Comparison of ENCODE assay signal across 23 mouse cellular contexts in the genomic region with DNA sequence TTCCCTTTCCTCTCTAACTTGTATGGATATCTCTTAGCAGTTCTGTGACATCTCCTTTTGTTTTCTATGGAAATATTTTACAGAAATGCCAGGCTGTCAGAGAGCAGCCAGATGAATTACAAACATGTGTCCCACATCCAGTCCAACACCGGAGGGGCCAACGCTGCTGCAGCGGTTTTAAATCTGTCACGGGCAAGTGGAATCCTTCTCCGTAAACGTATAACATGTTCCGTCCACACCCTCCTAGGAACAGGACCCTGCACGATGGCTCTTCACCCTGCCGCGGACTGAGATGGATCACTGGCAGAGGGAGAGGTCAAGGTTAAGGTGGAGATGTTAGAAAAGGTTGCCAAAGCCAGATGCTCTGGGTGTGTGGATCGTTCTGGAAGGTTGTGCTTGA.
DNase-seq lines count a peak whose midpoint lies in the region; ATAC-seq lines count a peak whose summit lies in the region.
"Had no signal": no experiment of that assay in that cellular context is flagged by ENCODE, and none has a peak within 500 bp of the region (broad histone marks: within the 10 kb centered on the region; RNA-seq: fewer than 3 reads in every experiment).

No protein-coding gene starts in this region.

- H3K27me3 ChIP-seq in neural tube, embryonic 15.5 days (replicated peaks), result no peaks in the 10 kb centered on the region
- no peaks in the 10 kb centered on the region for H3K27me3 ChIP-seq in limb, embryonic 10.5 days (ENCODE audit: low read depth, poor library complexity, severe bottlenecking)
- H3K27me3 ChIP-seq: forebrain, embryonic 15.5 days; midbrain, embryonic 13.5 days; neural tube, embryonic 13.5 days had no signal

- H3K4me2 ChIP-seq in neural tube, embryonic 15.5 days, result no peak overlapping the region
- H3K4me2 ChIP-seq: forebrain, embryonic 15.5 days; heart, embryonic 11.5 days; midbrain, embryonic 13.5 days; neural tube, embryonic 13.5 days had no signal

- no peak overlapping the region for H3K27ac ChIP-seq in neural tube, embryonic 15.5 days (replicated peaks)
- no peak overlapping the region for H3K27ac ChIP-seq in limb, embryonic 10.5 days
- H3K27ac ChIP-seq: forebrain, embryonic 15.5 days; hindbrain, embryonic 10.5 days; kidney, postnatal 0 days; layer of hippocampus, adult 2 months; midbrain, embryonic 13.5 days; neural tube, embryonic 13.5 days had no signal

- DNase-seq in embryo, embryonic 10.5 days (ENCODE audit: low spot score), result peak; percentile 36
- no peak for DNase-seq in embryo, embryonic 11 days
- DNase-seq in neural tube, embryonic 10.5 days (ENCODE audit: extremely low spot score, low spot score), result peak; percentile 41
- DNase-seq in limb, embryonic 10.5 days (ENCODE audit: low spot score), result peak; percentile 37
- peak; percentile 9 for DNase-seq in yolk sac, embryonic 10.5 days (ENCODE audit: low spot score)
- DNase-seq in ovary, postnatal 10 days (ENCODE audit: low spot score), result no peak
- DNase-seq: adrenal gland, postnatal 10 days; cerebellum, adult 18-20 months; cerebellum, postnatal 14 days; gastrocnemius, postnatal 10 days; layer of hippocampus, postnatal 36 days; lung, postnatal 10 days had no signal

- H3K4me3 ChIP-seq in neural tube, embryonic 15.5 days (replicated peaks), result no peak overlapping the region
- no peak overlapping the region for H3K4me3 ChIP-seq in limb, embryonic 10.5 days
- H3K4me3 ChIP-seq: forebrain, embryonic 15.5 days; hindbrain, embryonic 10.5 days; layer of hippocampus, adult 2 months; midbrain, embryonic 13.5 days; neural tube, embryonic 13.5 days had no signal

- no peak overlapping the region for H3K9ac ChIP-seq in neural tube, embryonic 15.5 days (replicated peaks)
- H3K9ac ChIP-seq: forebrain, embryonic 15.5 days; midbrain, embryonic 13.5 days; neural tube, embryonic 13.5 days had no signal

- H3K9me3 ChIP-seq in neural tube, embryonic 15.5 days (replicated peaks), result no peaks in the 10 kb centered on the region
- no peaks in the 10 kb centered on the region for H3K9me3 ChIP-seq in limb, embryonic 10.5 days (replicated peaks)
- H3K9me3 ChIP-seq: forebrain, embryonic 15.5 days; hindbrain, embryonic 10.5 days; midbrain, embryonic 13.5 days; neural tube, embryonic 13.5 days had no signal

- H3K36me3 ChIP-seq in neural tube, embryonic 15.5 days, result no peaks in the 10 kb centered on the region
- H3K36me3 ChIP-seq in limb, embryonic 10.5 days, result no peaks in the 10 kb centered on the region
- H3K36me3 ChIP-seq: forebrain, embryonic 15.5 days; hindbrain, embryonic 10.5 days; midbrain, embryonic 13.5 days; neural tube, embryonic 13.5 days had no signal

- peaks cover 13% of the 10 kb centered on the region for H3K4me1 ChIP-seq in neural tube, embryonic 15.5 days
- peaks cover 17% of the 10 kb centered on the region for H3K4me1 ChIP-seq in limb, embryonic 10.5 days
- H3K4me1 ChIP-seq: hindbrain, embryonic 10.5 days had no signal

- ATAC-seq in neural tube, embryonic 15.5 days (ENCODE audit: low FRiP score), result no peak
- no peak for ATAC-seq in megakaryocyte progenitor cell, adult 5-6 weeks (replicated peaks; ENCODE audit: poor library complexity)
- ATAC-seq: forebrain, embryonic 15.5 days; hindbrain, embryonic 16.5 days; intestine, postnatal 0 days; midbrain, embryonic 13.5 days had no signal

- WGBS in neural tube, embryonic 15.5 days, result 80% methylated on average over 11 of the region's 11 CpGs
- 59% methylated on average over 11 of the region's 11 CpGs for WGBS in limb, embryonic 10.5 days

Comparison
In these comparisons a context has a peak if more than half of its experiments do, and no peak if none do; other contexts are left out.
1. DNase-seq: peak in embryo, embryonic 10.5 days (single experiment), neural tube, embryonic 10.5 days (single experiment), limb, embryonic 10.5 days (single experiment) and yolk sac, embryonic 10.5 days (single experiment); none in embryo, embryonic 11 days (single experiment) and ovary, postnatal 10 days (single experiment).